Mouse (Mus musculus) duodenum, adult 2 months (tissue): ENCODE data around the gene Prom1. TPM values are rescaled to one million over a fixed set of nuclear protein-coding genes. Genes with fewer than 3 reads are reported as not detected.

Experiments used
- polyA plus RNA-seq: library from polyadenylated mRNA; depleted of rRNA; stranded (reverse); fragments of >200 nt; gene quantifications from 2 replicates; pipeline ENCODE4 v1.2.3, GENCODE M21; 2012; ENCODE audit warnings: low replicate concordance; rRNA removed

Prom1 gene
- polyA plus RNA-seq, result 1.8 and 7.2 TPM in 2 replicates

DNA sequence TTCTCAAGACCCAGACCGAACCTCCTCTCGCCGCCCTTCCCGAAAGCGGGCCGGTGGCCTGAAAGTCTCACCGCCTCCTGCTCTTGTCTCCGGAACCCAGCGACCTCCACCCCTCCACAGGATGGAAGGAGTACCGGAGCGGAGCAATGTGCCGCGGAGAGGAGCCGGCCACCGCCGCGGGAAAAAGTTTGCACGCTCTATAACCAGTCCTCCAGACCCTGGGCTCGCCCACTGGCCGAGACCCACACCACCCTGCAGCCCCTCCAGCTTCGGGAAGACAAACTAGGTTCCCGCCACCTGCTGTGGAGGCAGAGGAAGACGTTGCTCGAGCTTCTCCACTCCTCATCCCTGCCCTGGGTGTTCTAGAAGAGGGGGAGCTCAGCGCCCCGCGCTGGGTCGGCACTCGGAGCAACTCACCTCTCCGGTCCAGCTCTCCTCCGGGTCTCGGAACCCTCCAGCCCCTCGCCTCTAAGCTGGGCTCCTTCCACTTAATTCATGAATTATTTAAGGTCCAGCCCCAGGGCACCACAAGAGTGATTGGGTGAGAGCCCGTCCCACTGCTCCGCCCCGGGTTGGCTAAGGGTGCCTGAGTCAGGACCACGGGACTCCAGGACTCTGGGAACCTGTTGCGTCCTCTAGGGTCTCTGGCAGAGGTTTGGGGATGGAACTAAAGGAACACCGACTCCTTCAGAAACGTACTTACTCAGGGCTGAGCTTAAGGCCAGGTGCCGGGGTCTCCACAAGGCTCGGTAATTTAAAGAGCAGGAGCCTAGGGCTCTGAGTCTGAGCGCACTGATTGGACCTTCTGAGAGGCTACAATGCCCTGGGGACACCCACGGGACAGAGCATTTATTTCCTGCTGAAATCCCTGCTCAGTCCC, at the start of gene Prom1:
Gene Prom1, minus strand, starts transcription at position 802 of the 880 bp plus-strand sequence.

GRCm38 (mm10) chr5:43981620-43982019, 120.2 kb downstream of the Prom1 start, which contains the start of gene Fgfbp1:
Fgfbp1 (minus strand) TSS chr5:43981779.

Other genes starting within 250 kb of the Prom1 start
- gene Cd38, start 233.5 kb downstream of the Prom1 start, polyA plus RNA-seq, result 12.0 and 12.6 TPM in 2 replicates
- gene Gm7879, start 188.9 kb downstream of the Prom1 start, polyA plus RNA-seq, result not detected in 2 replicates
- 3.6 and 5.3 TPM in 2 replicates for gene Fgfbp1, start 120.3 kb downstream of the Prom1 start, polyA plus RNA-seq
- gene Tapt1, start 124.6 kb upstream of the Prom1 start, polyA plus RNA-seq, result 12.1 and 13.2 TPM in 2 replicates